Mouse (Mus musculus) embryonic facial prominence, embryonic 10.5 days (tissue): ENCODE results near the gene Gm33543. TPM values are rescaled to one million over a fixed set of nuclear protein-coding genes. Genes with fewer than 3 reads are reported as not detected.

Experiments
- DNase-seq: peaks from one replicate; pipeline ENCODE4 v3.0.0-alpha.2; 2017; ENCODE audit warnings: low spot score
- H3K27ac ChIP-seq: fragments of 300-500 bp; sonication (generic); replicated peaks from 2 replicates; pipeline ENCODE4 v1.5.1; 2016; ENCODE audit warnings: mild to moderate bottlenecking
- H3K27me3 ChIP-seq: fragments of 300-500 bp; sonication (generic); replicated peaks from 2 replicates; pipeline ENCODE4 v1.6.1; 2016; ENCODE audit warnings: low read depth, mild to moderate bottlenecking; ENCODE audit not compliant: poor library complexity, severe bottlenecking
- H3K36me3 ChIP-seq: fragments of 300-500 bp; sonication (generic); replicated peaks from 2 replicates; pipeline ENCODE4 v1.6.1; 2016; ENCODE audit warnings: mild to moderate bottlenecking, moderate library complexity
- H3K4me1 ChIP-seq: fragments of 300-500 bp; sonication (generic); 2 replicates; pipeline ENCODE4 v1.6.1; 2016
- H3K4me3 ChIP-seq: fragments of 300-500 bp; sonication (generic); 2 replicates; pipeline ENCODE4 v1.5.1; 2016; ENCODE audit warnings: mild to moderate bottlenecking, moderate library complexity
- H3K9me3 ChIP-seq: fragments of 300-500 bp; sonication (generic); 2 replicates; pipeline ENCODE4 v1.6.1; 2016; ENCODE audit warnings: mild to moderate bottlenecking
- WGBS: fragments of 180-500 bp; shearing (Covaris S2); methylation state at CpG from one replicate; pipeline ENCODE4 v1.1.7; 2016; 5-methylcytosine and 5-hydroxymethylcytosine counted together
- polyA plus RNA-seq: library from polyadenylated mRNA; unstranded; fragments of >200 nt; fragmentation: Nextera tagmentation; extraction: Ambion mirVana; gene quantifications from 2 replicates; pipeline ENCODE4 v1.2.1, GENCODE M21; 2016

Gm33543 gene
- polyA plus RNA-seq, 1 experiment from 2014 or later = not detected

DNA sequence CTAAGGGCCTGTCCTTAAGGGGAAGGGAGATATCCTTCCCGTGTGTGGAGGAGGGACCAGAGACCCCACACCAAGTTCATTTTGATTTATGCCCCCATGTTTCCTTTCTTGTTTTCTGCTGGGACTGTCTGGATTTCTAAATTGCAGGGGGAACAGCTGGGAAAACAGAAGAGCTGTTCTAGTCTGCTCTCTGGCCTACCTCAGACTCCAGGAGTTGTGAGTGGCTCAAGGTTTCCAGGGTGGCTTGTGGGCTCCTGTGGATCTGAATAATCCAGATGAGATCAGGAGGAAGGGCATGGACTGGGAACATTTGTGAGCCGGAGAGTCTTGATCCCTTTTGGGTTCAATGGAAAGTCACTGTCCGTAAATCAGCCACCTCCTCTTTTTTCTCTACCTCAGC lies 17.1 kb downstream of the Gm33543 start:
- WGBS = 54% methylated on average over 3 of the region's 3 CpGs
- Histone ChIP-seq H3K27me3 (no peaks in the 10 kb centered on the region), H3K4me3 (no peak overlapping the region), H3K36me3 (no peaks in the 10 kb centered on the region), H3K4me1 (peaks cover 5% of the 10 kb centered on the region; the same call in 1 of the 2 replicates), H3K9me3 (no peaks in the 10 kb centered on the region), H3K27ac (no peak overlapping the region)
- no peak for DNase-seq

- Histone ChIP-seq H3K27me3 (no peaks in the 10 kb centered on the region), H3K4me3 (no peak overlapping the region), H3K36me3 (no peaks in the 10 kb centered on the region), H3K27ac (no peak overlapping the region), H3K4me1 (peaks cover 8% of the 10 kb centered on the region), H3K9me3 (no peaks in the 10 kb centered on the region)
- no peak for DNase-seq
- WGBS = 91% methylated on average over 2 of the region's 2 CpGs
Measured at GRCm38 (mm10) chr10:95818506-95818905, 24.2 kb downstream of the Gm33543 start.

- no peak overlapping the region for H3K4me3 ChIP-seq
- no peaks in the 10 kb centered on the region for H3K27me3 ChIP-seq
- H3K9me3 ChIP-seq = no peaks in the 10 kb centered on the region
- no peaks in the 10 kb centered on the region for H3K36me3 ChIP-seq
- no peak for DNase-seq
- H3K27ac ChIP-seq = no peak overlapping the region
- peaks cover 8% of the 10 kb centered on the region for H3K4me1 ChIP-seq
- 32% methylated on average over 9 of the region's 9 CpGs for WGBS
Measured at GRCm38 (mm10) chr10:95817419-95818161, 25.1 kb downstream of the Gm33543 start.

- H3K27me3 ChIP-seq = no peaks in the 10 kb centered on the region
- H3K36me3 ChIP-seq = no peaks in the 10 kb centered on the region
- H3K4me3 ChIP-seq = no peak overlapping the region
- DNase-seq = no peak
- WGBS = 93% methylated on average over 6 of the region's 6 CpGs
- no peak overlapping the region for H3K27ac ChIP-seq
- H3K4me1 ChIP-seq = peaks cover 8% of the 10 kb centered on the region
- H3K9me3 ChIP-seq = no peaks in the 10 kb centered on the region
Measured at GRCm38 (mm10) chr10:95814351-95814750, 28.4 kb downstream of the Gm33543 start.

- 59% methylated on average over 4 of the region's 4 CpGs for WGBS
- H3K27ac ChIP-seq = no peak overlapping the region
- no peaks in the 10 kb centered on the region for H3K27me3 ChIP-seq
- no peaks in the 10 kb centered on the region for H3K9me3 ChIP-seq
- H3K4me3 ChIP-seq = no peak overlapping the region
- no peaks in the 10 kb centered on the region for H3K4me1 ChIP-seq
- no peaks in the 10 kb centered on the region for H3K36me3 ChIP-seq
- DNase-seq = no peak
Measured at GRCm38 (mm10) chr10:95811869-95812268, 30.9 kb downstream of the Gm33543 start.

DNA sequence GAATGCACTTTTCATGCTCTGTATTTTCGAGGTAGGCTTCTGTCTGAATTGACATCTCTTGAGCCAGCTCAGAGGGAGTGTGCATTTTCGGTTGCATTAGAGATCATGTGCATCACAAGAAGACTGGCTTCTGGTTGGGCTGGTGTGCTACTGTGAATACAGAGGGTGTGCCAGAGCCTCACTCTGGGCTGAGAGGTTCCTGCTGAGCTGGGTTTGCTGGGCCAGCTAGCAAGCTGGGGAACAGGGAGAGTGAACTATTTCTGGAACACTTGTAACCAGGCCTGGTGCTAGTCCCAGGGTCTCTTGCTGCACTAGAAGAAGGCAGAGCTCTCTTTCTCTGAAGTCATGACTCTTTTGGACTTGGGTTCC lies 41.3 kb downstream of the Gm33543 start:
- DNase-seq = no peak
- no peak overlapping the region for H3K4me3 ChIP-seq
- no peaks in the 10 kb centered on the region for H3K36me3 ChIP-seq
- WGBS = 57% methylated on average over 2 of the region's 2 CpGs
- H3K9me3 ChIP-seq = no peaks in the 10 kb centered on the region
- H3K27me3 ChIP-seq = no peaks in the 10 kb centered on the region
- no peak overlapping the region for H3K27ac ChIP-seq
- H3K4me1 ChIP-seq = no peaks in the 10 kb centered on the region

DNA sequence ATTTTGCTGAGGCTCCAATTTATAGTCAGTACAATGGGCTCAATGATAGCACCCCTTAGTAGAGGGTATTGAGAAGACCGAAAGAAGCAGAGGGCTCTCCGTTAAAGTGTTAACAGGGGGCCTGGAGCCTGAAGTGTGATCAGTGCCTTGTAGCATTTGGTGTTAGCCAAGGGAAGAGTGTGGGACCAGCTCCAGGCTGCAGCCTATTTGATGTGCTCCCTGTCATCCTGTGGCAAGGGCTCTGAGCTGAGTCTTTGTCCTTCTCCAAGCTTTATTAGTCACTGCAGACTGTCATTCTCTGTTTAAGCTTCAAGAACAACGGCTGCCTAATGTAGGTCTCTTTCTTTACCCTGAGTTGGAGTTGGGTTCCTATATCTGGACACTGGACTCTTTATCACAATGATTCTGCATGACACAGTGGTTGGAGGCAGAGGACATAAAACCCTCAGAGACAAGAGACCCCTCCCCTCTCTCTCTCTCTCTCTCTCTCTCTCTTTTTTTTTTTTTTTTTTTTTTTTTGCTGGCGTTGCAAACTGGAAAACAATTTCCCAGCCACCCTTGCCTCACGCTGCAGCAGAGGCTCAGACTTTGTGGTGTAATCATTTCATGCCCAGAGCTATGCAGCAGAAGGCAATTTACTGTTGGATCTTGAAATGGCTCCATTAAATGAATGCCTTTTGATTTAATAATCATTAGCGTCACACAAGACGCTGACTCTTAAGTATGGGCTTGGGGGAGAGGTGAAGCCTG lies 41.9 kb downstream of the Gm33543 start:
- no peaks in the 10 kb centered on the region for H3K36me3 ChIP-seq
- no peak overlapping the region for H3K27ac ChIP-seq
- no peaks in the 10 kb centered on the region for H3K9me3 ChIP-seq
- WGBS = 74% methylated on average over 7 of the region's 7 CpGs
- no peak for DNase-seq
- no peaks in the 10 kb centered on the region for H3K4me1 ChIP-seq
- H3K4me3 ChIP-seq = no peak overlapping the region
- no peaks in the 10 kb centered on the region for H3K27me3 ChIP-seq

GRCm38 (mm10) chr10:95797645-95798395 lies 44.9 kb downstream of the Gm33543 start:
- no peak overlapping the region for H3K27ac ChIP-seq
- H3K4me3 ChIP-seq = no peak overlapping the region
- 93% methylated on average over 12 of the region's 12 CpGs for WGBS
- no peaks in the 10 kb centered on the region for H3K27me3 ChIP-seq
- no peaks in the 10 kb centered on the region; the same call in 1 of the 2 replicates for H3K4me1 ChIP-seq
- no peaks in the 10 kb centered on the region for H3K36me3 ChIP-seq
- no peaks in the 10 kb centered on the region for H3K9me3 ChIP-seq
- DNase-seq = no peak

DNA sequence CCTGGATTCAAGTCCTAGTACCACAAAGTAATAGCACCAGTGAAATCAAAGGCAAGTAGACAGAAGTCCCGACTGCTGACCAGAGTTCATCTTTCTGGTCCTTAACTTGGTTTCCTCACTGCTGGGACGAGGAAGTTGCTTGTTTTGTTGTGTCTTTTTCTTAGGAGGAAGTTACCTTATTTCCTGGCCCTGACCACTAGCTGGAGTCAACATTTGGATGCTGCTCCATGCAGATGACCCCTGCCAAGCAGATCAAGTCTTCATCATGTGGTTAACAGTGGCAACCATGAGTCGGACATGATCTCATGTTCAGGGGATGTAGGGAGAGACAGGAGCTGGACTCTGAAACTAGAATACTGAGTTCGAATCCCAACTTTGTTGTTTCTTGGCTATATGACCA lies 47.2 kb downstream of the Gm33543 start:
- Histone ChIP-seq H3K4me3 (no peak overlapping the region), H3K4me1 (peaks cover 4% of the 10 kb centered on the region; the same call in 1 of the 2 replicates), H3K27ac (no peak overlapping the region), H3K36me3 (no peaks in the 10 kb centered on the region), H3K9me3 (no peaks in the 10 kb centered on the region), H3K27me3 (no peaks in the 10 kb centered on the region)
- no peak for DNase-seq
- 91% methylated on average over 4 of the region's 4 CpGs for WGBS

DNA sequence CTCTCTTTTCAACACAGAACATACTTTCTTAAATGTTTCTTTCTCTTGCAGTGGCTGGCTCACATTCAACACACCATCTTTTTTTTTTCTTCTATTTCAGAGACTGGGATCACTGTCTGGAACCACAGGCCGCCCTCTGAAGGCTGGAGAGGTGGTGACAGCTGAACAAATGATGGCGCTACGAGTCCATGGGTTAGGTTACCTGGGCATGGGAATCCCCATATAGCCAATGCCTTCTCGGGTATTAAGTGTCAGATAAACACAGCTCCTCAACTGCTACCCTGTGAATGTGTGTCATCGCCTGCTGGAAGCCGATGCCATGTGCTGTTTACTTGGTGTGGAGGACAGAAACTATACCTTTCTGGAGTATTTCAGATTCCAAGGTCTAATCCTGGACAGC lies 48.0 kb downstream of the Gm33543 start:
- Histone ChIP-seq H3K9me3 (no peaks in the 10 kb centered on the region), H3K27me3 (no peaks in the 10 kb centered on the region), H3K4me3 (no peak overlapping the region), H3K27ac (no peak overlapping the region), H3K36me3 (no peaks in the 10 kb centered on the region), H3K4me1 (peaks cover 4% of the 10 kb centered on the region; the same call in 1 of the 2 replicates)
- no peak for DNase-seq
- 79% methylated on average over 6 of the region's 6 CpGs for WGBS

DNA sequence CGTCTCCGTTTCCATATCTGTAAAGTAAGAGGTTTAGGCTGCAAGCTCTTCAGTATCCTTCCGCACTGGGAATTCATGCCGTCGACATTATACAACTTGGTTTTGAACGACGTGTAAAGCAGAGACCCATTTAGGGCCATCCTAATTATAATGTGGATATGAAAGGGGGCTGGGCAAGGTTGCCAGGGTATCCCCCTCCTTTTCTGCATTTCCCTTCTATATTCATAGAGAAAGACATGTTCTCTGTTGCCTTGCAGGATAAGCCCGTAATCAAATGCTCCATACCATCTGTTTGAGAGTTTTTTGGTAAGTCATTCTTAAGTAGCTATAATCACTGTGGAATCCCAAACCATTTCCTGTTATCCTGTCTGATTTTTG lies 51.3 kb downstream of the Gm33543 start:
- Histone ChIP-seq H3K27ac (no peak overlapping the region), H3K4me3 (no peak overlapping the region), H3K4me1 (peaks cover 4% of the 10 kb centered on the region; the same call in 1 of the 2 replicates), H3K9me3 (no peaks in the 10 kb centered on the region), H3K27me3 (no peaks in the 10 kb centered on the region), H3K36me3 (no peaks in the 10 kb centered on the region)
- WGBS = 84% methylated on average over 8 of the region's 8 CpGs
- no peak for DNase-seq

DNA sequence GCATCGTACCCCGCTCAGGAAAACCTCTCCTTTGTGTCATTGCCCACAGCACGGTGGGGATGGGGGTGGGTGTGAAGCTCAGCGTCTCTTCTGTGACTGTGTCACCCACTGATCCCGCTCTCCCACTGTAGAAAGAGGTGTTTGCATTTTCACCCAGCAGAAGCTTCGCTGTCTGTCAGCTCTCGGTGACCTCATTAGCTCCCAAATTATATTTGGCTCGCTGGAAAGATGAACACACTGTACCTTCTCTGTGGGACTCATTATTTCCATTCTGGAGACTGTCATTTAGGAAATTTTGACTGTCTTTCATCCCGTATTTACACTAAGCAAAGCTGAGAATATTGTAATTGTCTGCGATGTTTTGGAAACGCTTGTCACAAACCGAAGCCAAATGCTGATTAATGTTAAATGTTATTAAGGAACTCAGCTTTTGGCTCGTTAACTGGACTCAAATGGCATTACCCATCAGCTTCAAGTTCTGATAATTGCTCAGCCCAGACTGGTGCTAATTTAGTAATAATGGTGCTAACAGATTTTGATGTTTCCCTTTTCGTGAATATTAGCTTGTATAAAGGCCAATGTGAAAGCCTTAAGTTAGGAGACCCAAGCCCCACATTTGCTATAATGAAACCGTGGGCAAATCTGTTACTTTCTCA lies 51.8 kb downstream of the Gm33543 start:
- Histone ChIP-seq H3K27ac (no peak overlapping the region), H3K4me1 (peaks cover 4% of the 10 kb centered on the region; the same call in 1 of the 2 replicates), H3K36me3 (no peaks in the 10 kb centered on the region), H3K9me3 (no peaks in the 10 kb centered on the region), H3K27me3 (no peaks in the 10 kb centered on the region), H3K4me3 (no peak overlapping the region)
- no peak for DNase-seq
- WGBS = 79% methylated on average over 15 of the region's 15 CpGs
